Mouse (Mus musculus) liver, adult 2 months (tissue): ENCODE measurements at regions not wholly inside any gene's neighbourhood (a gene's known extent, or its start where the extent isn't known, plus 50 kb on each side); places are given as distances from the start of the nearest gene placed in this dataset.

Experiments
- DNase-seq: peaks from one replicate; pipeline ENCODE4 v3.0.0-alpha.2; 2011; ENCODE audit warnings: low read depth, low spot score; ENCODE audit errors: extremely low read depth
- H3K27ac ChIP-seq: fragments of 200-500 bp; replicated peaks from 2 replicates; pipeline ENCODE4 v1.5.1; 2012; ENCODE audit warnings: low read depth, mild to moderate bottlenecking, control low read depth, inconsistent platforms, low read length; ENCODE audit not compliant: insufficient read depth
- H3K27me3 ChIP-seq: fragments of 200-500 bp; 2 replicates; pipeline ENCODE4 v1.6.1; 2012; ENCODE audit warnings: mild to moderate bottlenecking, moderate library complexity, low read length, inconsistent platforms; ENCODE audit not compliant: control insufficient read depth, insufficient read depth
- H3K36me3 ChIP-seq: fragments of 200-500 bp; 2 replicates; pipeline ENCODE4 v1.6.1; 2012; ENCODE audit warnings: low read length, inconsistent platforms; ENCODE audit not compliant: control insufficient read depth, insufficient read depth
- H3K4me1 ChIP-seq: fragments of 200-500 bp; 2 replicates; pipeline ENCODE4 v1.6.1; 2011; ENCODE audit warnings: low read length; ENCODE audit not compliant: control insufficient read depth, insufficient read depth
- H3K4me3 ChIP-seq: fragments of 200-500 bp; 2 replicates; pipeline ENCODE4 v1.5.1; 2011; ENCODE audit warnings: low read depth, mild to moderate bottlenecking, control low read depth, low read length, moderate library complexity; ENCODE audit not compliant: insufficient read depth
- H3K79me2 ChIP-seq: fragments of 200-500 bp; 2 replicates; pipeline ENCODE4 v1.6.1; 2012; ENCODE audit warnings: inconsistent platforms, mild to moderate bottlenecking, low read length, moderate library complexity; ENCODE audit not compliant: control insufficient read depth, insufficient read depth
- H3K9ac ChIP-seq: fragments of 200-500 bp; 2 replicates; pipeline ENCODE4 v1.6.1; 2012; ENCODE audit warnings: low read depth, mild to moderate bottlenecking, control low read depth, inconsistent platforms, low read length
- CTCF ChIP-seq: fragments of 200-500 bp; IDR thresholded peaks from 2 replicates; pipeline ENCODE4 v1.5.1; 2011; ENCODE audit warnings: low read depth, low read length, control low read depth
- POLR2A ChIP-seq: fragments of 200-500 bp; IDR thresholded peaks from 2 replicates; pipeline ENCODE4 v1.6.1; 2011; ENCODE audit warnings: low read length, control low read depth; ENCODE audit not compliant: insufficient read depth; ENCODE audit errors: extremely low read depth
- WGBS: fragments of 180-500 bp; shearing (Covaris S2); methylation state at CpG from one replicate; pipeline ENCODE4 v1.1.7; 2018; 5-methylcytosine and 5-hydroxymethylcytosine counted together

DNA sequence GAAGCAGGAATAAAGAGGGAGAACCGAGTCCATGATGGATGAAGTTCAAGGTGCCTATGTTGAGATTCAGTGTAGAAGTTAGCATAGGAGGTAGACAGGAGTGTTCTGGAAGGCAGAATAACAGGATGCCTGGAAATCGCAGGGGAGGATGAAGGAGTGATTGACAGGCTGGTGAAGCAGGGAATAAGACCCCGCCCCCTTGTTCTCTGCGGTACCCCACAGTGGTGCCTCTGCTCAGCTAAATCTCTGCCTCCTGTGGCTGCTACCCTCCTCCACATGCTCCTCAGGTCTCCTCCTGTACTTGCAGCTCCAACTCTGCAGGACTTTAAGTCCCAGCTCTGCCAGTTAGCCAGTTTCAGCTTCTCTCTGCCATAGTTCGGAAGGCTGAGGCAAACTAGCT, 261.2 kb upstream of the Gria1 start:
- TF ChIP-seq CTCF = no peak
- TF ChIP-seq POLR2A = no peak
- no peaks in the 10 kb centered on the region for H3K27me3 ChIP-seq
- no peak overlapping the region for H3K4me3 ChIP-seq
- H3K79me2 ChIP-seq = no peaks in the 10 kb centered on the region
- DNase-seq = no peak
- H3K36me3 ChIP-seq = no peaks in the 10 kb centered on the region
- no peaks in the 10 kb centered on the region for H3K4me1 ChIP-seq
- no peak overlapping the region for H3K27ac ChIP-seq
- H3K9ac ChIP-seq = no peak overlapping the region
- 36% methylated on average over 5 of the region's 5 CpGs for WGBS

DNA sequence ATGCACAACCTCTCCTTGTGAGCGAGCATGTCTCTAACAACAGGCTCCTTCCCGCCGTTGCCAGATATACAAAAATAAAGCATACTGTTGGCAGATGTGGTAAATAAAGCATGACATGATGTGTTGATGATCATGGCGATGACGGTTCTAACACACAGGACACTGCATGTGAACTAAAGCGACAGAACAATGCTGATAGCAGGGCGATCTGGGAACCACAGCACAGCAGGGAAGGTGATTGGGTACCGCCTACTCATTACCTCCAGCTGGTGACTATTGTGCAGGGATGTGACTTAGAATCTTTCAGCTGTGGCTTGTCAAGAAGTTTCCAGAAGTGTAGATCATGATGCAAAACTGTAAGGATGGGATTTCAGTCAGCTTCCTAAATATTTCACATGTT, 260.5 kb upstream of the Gria1 start:
- Histone ChIP-seq H3K4me1 (no peaks in the 10 kb centered on the region), H3K4me3 (no peak overlapping the region), H3K36me3 (no peaks in the 10 kb centered on the region), H3K79me2 (no peaks in the 10 kb centered on the region), H3K27me3 (no peaks in the 10 kb centered on the region), H3K27ac (no peak overlapping the region), H3K9ac (no peak overlapping the region)
- DNase-seq = no peak
- 48% methylated on average over 8 of the region's 8 CpGs for WGBS
- TF ChIP-seq POLR2A (no peak), CTCF (no peak)

DNA sequence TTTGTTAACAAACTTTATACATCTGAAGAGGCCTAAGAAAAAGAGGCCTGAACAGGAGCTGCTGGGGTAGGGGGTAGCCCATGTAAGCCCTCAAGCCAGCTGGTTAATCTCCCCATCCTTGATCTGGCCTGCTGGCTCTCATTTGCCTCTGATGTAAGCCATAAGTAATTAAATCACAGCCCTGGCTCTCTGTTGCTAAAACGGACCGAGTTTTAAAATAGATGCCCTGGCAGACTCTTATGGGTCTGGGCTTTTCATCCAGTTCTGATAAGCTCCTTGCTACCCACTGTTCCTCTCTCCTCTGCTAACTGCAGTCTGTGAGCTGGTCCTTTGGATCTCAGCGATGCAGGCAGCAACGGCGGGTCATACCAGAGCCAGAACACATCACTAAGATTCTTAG, 259.3 kb upstream of the Gria1 start:
- Histone ChIP-seq H3K9ac (no peak overlapping the region), H3K79me2 (no peaks in the 10 kb centered on the region), H3K27ac (no peak overlapping the region), H3K36me3 (no peaks in the 10 kb centered on the region), H3K4me1 (no peaks in the 10 kb centered on the region), H3K4me3 (no peak overlapping the region), H3K27me3 (no peaks in the 10 kb centered on the region)
- no peak for DNase-seq
- TF ChIP-seq CTCF (no peak), POLR2A (no peak)
- 70% methylated on average over 5 of the region's 5 CpGs for WGBS

GRCm38 (mm10) chr11:56753699-56754098, 257.5 kb upstream of the Gria1 start:
- Histone ChIP-seq H3K4me3 (no peak overlapping the region), H3K27me3 (no peaks in the 10 kb centered on the region), H3K9ac (no peak overlapping the region), H3K27ac (no peak overlapping the region), H3K36me3 (no peaks in the 10 kb centered on the region), H3K79me2 (no peaks in the 10 kb centered on the region), H3K4me1 (no peaks in the 10 kb centered on the region)
- DNase-seq = no peak
- TF ChIP-seq POLR2A (no peak), CTCF (no peak)
- WGBS = 94% methylated on average over 3 of the region's 3 CpGs

DNA sequence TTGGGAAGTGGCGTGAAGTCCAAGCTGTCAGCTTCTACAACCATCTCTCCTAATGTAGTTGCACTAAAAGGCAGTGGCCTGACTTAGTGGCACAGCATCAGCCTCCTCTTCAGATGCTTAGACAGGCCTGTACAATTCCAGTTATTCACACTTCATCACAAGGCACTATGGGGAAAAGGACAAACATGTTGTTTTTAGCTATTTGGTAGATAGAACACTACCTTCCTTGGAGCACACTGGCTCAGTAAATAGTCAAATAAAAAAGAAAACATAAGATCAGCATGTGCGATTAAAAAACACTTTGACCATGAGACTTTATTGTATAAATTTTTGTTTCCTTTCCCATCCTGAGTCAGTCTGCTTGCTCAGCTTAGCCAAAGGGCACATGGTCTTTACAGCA, 250.7 kb upstream of the Gria1 start:
- Histone ChIP-seq H3K9ac (no peak overlapping the region), H3K27ac (no peak overlapping the region), H3K4me1 (no peaks in the 10 kb centered on the region), H3K4me3 (no peak overlapping the region), H3K79me2 (no peaks in the 10 kb centered on the region), H3K27me3 (no peaks in the 10 kb centered on the region; the same call in 1 of the 2 replicates), H3K36me3 (no peaks in the 10 kb centered on the region)
- 91% methylated on average over 2 of the region's 2 CpGs for WGBS
- no peak for DNase-seq
- no peak for TF ChIP-seq POLR2A
- no peak for TF ChIP-seq CTCF

DNA sequence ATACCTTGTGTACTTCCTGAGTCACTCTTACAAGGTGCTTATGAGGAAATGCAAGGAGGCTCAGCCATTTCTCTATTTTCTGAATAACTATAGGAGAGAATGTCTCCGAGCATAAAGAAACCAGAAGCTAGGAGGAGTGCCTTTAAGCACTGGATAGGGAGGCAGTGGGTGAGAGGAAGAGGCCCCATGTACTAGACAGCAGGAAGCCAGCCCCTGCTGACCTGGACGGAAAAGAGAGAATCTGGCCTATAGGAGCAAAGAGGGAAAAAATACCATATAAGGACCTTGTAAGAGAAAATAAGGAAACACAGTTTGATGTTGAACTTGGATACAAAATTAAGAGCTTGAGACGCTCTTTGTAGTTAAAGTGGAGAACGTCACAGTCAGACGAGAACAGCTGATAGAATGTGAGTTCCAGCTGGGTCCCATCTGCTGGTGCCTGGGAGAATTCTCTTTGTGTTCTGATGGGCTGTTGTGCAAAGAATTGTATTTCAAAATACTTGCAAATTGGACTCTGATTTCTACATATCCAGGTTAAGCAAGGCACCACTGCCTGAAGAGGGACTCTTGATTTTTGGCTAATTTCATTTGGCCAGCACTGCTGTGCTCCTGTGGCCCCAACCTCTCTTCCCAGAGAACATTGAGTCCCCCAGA, 248.6 kb upstream of the Gria1 start:
- Histone ChIP-seq H3K27me3 (no peaks in the 10 kb centered on the region; the same call in 1 of the 2 replicates), H3K79me2 (no peaks in the 10 kb centered on the region), H3K4me1 (no peaks in the 10 kb centered on the region), H3K4me3 (no peak overlapping the region), H3K27ac (no peak overlapping the region), H3K9ac (no peak overlapping the region), H3K36me3 (no peaks in the 10 kb centered on the region)
- DNase-seq = no peak
- 71% methylated on average over 5 of the region's 5 CpGs for whole genome bisulfite sequencing
- no peak for TF ChIP-seq POLR2A
